ENCODE assay signal across 8 mouse cellular contexts in the genomic region with DNA sequence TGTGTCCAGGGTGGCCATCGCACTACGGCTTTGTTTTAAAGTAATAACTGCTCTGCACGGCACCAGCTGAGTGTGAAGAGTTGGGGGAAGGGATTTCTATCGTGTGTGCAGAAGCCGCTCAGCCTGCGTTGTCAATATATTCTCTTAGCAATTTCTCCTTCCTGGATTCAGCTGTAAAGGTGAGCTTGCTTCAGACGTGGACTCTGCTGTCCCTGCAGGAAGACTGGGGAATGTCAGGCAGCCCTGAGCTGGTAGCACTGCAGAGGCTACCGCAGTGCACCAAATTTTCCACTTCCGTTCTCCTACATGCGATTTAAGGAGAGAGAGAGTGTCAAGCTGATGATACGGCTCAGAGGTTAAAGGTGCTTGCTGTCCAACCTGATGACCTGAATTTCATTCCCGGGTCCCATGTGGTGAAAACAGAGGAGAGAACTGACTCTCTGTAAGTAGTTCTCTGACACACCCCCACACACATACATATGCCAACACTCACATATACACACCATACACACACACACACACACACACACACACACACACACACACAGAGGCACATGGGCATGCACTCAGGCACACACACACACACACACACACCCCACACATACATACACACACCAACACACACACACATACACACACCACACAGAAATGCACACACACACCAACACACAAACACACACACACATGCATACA. TPM values are rescaled to one million over a fixed set of nuclear protein-coding genes. Genes with fewer than 3 reads are reported as not detected.
A peak's percentile ranks its signal among the peaks of the same experiment; 100 is the strongest.
DNase-seq lines count a peak whose midpoint lies in the region; ATAC-seq lines count a peak whose summit lies in the region.

No protein-coding gene starts in this region.

- no peaks in the 10 kb centered on the region for H3K9me3 ChIP-seq in midbrain, embryonic 16.5 days (replicated peaks; ENCODE audit: control insufficient read depth, low read length, poor library complexity, severe bottlenecking)

- 54% methylated on average over 12 of the region's 12 CpGs for WGBS in midbrain, embryonic 16.5 days

- no peak overlapping the region for H3K9ac ChIP-seq in midbrain, embryonic 16.5 days (ENCODE audit: low read depth, low read length)

- intact Hi-C loops in left cerebral cortex, postnatal 4 days (cut with DNase I): no loop called here

- H3K36me3 ChIP-seq in midbrain, embryonic 16.5 days (ENCODE audit: control insufficient read depth, insufficient read depth, low read length): no peaks in the 10 kb centered on the region

- no peaks in the 10 kb centered on the region for H3K4me1 ChIP-seq in midbrain, embryonic 16.5 days (ENCODE audit: control insufficient read depth, insufficient read depth, low read length)

- no peak overlapping the region for H3K27ac ChIP-seq in midbrain, embryonic 16.5 days (ENCODE audit: low read length)

- no peak overlapping the region for H3K4me3 ChIP-seq in midbrain, embryonic 16.5 days (ENCODE audit: low read depth, low read length)

- DNase-seq in embryo, embryonic 10 days (ENCODE audit: low spot score): peak; percentile 53
- DNase-seq in embryo, embryonic 9.5 days (ENCODE audit: extremely low spot score): no peak
- DNase-seq in CD4-positive helper T cell, adult 2 months (ENCODE audit: low read depth, low spot score): peak; percentile 24
- peak; percentile 46 to 50 for DNase-seq in cerebellum, postnatal 10 days
- peak; percentile 51 for DNase-seq in induced T-regulatory cell, adult 2 months (ENCODE audit: low read depth)
- peak; percentile 31 for DNase-seq in left cerebral cortex, postnatal 4 days
- DNase-seq in c-Kit-positive CD71-positive TER-119-positive erythroid progenitor cells, embryonic 14.5 days (ENCODE audit: low spot score): no peak

- H3K4me2 ChIP-seq in midbrain, embryonic 16.5 days (ENCODE audit: low read length): no peak overlapping the region

- no peaks in the 10 kb centered on the region for H3K27me3 ChIP-seq in midbrain, embryonic 16.5 days (ENCODE audit: control insufficient read depth, insufficient read depth, low read depth, low read length)

- ATAC-seq in midbrain, embryonic 16.5 days: peak; percentile 95

RNA-seq across cellular contexts. Expression of gene Prelid3b, which starts 59.9 kb away (rescaled TPM):
- total RNA-seq in left cerebral cortex, postnatal 4 days (2021): 10 to 100 TPM; 54.4 to 57.0 TPM
- polyA plus RNA-seq in midbrain, embryonic 16.5 days (2015; fragmentation: Nextera tagmentation; extraction: Ambion mirVana): 109 and 110 TPM in 2 replicates

Comparison
In these comparisons a context has a peak if more than half of its experiments do, and no peak if none do; other contexts are left out.
1. DNase-seq: peak in embryo, embryonic 10 days (single experiment), CD4-positive helper T cell, adult 2 months (single experiment), cerebellum, postnatal 10 days (2 of 2), induced T-regulatory cell, adult 2 months (single experiment) and left cerebral cortex, postnatal 4 days (single experiment); none in embryo, embryonic 9.5 days (single experiment) and c-Kit-positive CD71-positive TER-119-positive erythroid progenitor cells, embryonic 14.5 days (single experiment).